Mouse (Mus musculus) liver, adult 2 months (tissue): ENCODE data around the gene Nup160. TPM values are rescaled to one million over a fixed set of nuclear protein-coding genes. Genes with fewer than 3 reads are reported as not detected.

Source experiments
- DNase-seq: peaks from one replicate; pipeline ENCODE4 v3.0.0-alpha.2; 2011; ENCODE audit warnings: low read depth, low spot score; ENCODE audit errors: extremely low read depth
- H3K27ac ChIP-seq: fragments of 200-500 bp; replicated peaks from 2 replicates; pipeline ENCODE4 v1.5.1; 2012; ENCODE audit warnings: low read depth, mild to moderate bottlenecking, control low read depth, inconsistent platforms, low read length; ENCODE audit not compliant: insufficient read depth
- H3K27me3 ChIP-seq: fragments of 200-500 bp; 2 replicates; pipeline ENCODE4 v1.6.1; 2012; ENCODE audit warnings: mild to moderate bottlenecking, moderate library complexity, low read length, inconsistent platforms; ENCODE audit not compliant: control insufficient read depth, insufficient read depth
- H3K36me3 ChIP-seq: fragments of 200-500 bp; 2 replicates; pipeline ENCODE4 v1.6.1; 2012; ENCODE audit warnings: low read length, inconsistent platforms; ENCODE audit not compliant: control insufficient read depth, insufficient read depth
- H3K4me1 ChIP-seq: fragments of 200-500 bp; 2 replicates; pipeline ENCODE4 v1.6.1; 2011; ENCODE audit warnings: low read length; ENCODE audit not compliant: control insufficient read depth, insufficient read depth
- H3K4me3 ChIP-seq: fragments of 200-500 bp; 2 replicates; pipeline ENCODE4 v1.5.1; 2011; ENCODE audit warnings: low read depth, mild to moderate bottlenecking, control low read depth, low read length, moderate library complexity; ENCODE audit not compliant: insufficient read depth
- H3K79me2 ChIP-seq: fragments of 200-500 bp; 2 replicates; pipeline ENCODE4 v1.6.1; 2012; ENCODE audit warnings: inconsistent platforms, mild to moderate bottlenecking, low read length, moderate library complexity; ENCODE audit not compliant: control insufficient read depth, insufficient read depth
- H3K9ac ChIP-seq: fragments of 200-500 bp; 2 replicates; pipeline ENCODE4 v1.6.1; 2012; ENCODE audit warnings: low read depth, mild to moderate bottlenecking, control low read depth, inconsistent platforms, low read length
- CTCF ChIP-seq: fragments of 200-500 bp; IDR thresholded peaks from 2 replicates; pipeline ENCODE4 v1.5.1; 2011; ENCODE audit warnings: low read depth, low read length, control low read depth
- POLR2A ChIP-seq: fragments of 200-500 bp; IDR thresholded peaks from 2 replicates; pipeline ENCODE4 v1.6.1; 2011; ENCODE audit warnings: low read length, control low read depth; ENCODE audit not compliant: insufficient read depth; ENCODE audit errors: extremely low read depth
- WGBS: fragments of 180-500 bp; shearing (Covaris S2); methylation state at CpG from one replicate; pipeline ENCODE4 v1.1.7; 2018; 5-methylcytosine and 5-hydroxymethylcytosine counted together
- polyA plus RNA-seq: library from polyadenylated mRNA; depleted of rRNA; stranded (reverse); fragments of >200 nt; gene quantifications from 2 replicates; pipeline ENCODE4 v1.2.3, GENCODE M21; 2012
- total RNA-seq: library from RNA; depleted of rRNA; stranded (reverse); fragments of >200 nt; gene quantifications from 2 replicates; pipeline ENCODE4 v1.2.3, GENCODE M21; 2014

Gene Nup160
- total and polyA plus RNA-seq, 2 experiments: 3.1 to 9.6 TPM

DNA sequence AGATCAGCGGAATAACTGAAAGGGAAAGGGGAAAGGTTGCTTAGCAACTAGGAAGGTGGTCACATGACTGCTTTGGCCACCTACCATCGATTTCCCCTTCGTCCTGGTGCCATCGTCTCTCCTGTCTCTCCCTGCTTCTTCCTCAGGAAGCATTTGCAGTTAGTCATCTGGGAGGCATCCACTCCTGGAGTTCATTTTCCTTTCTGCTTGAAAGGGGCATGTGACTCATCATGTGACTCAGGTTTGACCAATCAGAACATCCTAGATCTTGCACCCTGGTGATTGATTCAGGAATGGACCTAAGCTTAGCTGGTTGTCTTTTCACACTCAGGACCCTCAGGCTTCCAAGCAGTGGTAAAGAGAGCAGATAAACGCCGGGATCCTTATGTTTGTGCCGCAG lies 40.2 kb upstream of the Nup160 start:
- DNase-seq: no peak
- 87% methylated on average over 7 of the region's 7 CpGs for WGBS

DNA sequence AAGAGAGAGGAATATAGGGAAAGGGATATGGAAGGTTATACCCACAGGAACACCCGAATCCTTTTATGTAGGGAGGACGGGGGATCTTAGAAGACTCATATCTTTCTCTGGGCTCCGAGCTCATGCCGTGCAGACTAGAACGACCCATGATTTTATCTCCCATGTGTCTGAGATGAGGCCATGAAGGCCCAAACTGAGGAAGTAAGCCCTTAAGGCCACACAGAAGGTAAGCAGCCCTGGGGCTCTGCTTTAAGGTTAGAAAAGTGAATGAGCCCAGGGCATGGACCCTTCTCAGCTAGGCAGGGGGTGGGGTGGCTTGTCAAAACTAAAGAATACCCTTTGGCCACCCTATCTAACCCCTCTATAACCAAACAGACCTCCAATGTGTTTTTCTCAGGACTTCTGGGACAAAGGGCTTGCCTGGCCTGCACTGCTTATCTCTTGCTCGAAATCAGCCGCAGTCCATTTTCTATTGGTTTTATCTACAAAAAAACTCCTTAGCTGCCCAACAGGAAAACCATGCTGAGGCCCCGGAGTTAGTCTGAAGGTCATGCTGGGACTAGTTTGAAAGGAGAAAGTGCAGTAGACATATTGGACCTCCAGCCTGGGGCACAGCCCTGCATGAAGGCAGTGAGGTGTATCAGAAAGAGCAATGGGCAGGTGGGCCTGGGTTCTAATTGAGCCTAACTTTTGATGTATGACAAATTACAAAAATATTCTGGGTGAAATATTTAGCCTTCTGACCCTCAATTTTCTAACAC lies 37.8 kb upstream of the Nup160 start:
- no peak overlapping the region for H3K4me3 ChIP-seq
- 78% methylated on average over 8 of the region's 8 CpGs for WGBS
- no peak overlapping the region for H3K9ac ChIP-seq
- no peaks in the 10 kb centered on the region for H3K27me3 ChIP-seq
- DNase-seq: no peak
- TF ChIP-seq POLR2A: no peak
- no peak for TF ChIP-seq CTCF
- H3K36me3 ChIP-seq: no peaks in the 10 kb centered on the region
- H3K27ac ChIP-seq: no peak overlapping the region
- no peaks in the 10 kb centered on the region for H3K4me1 ChIP-seq
- H3K79me2 ChIP-seq: no peaks in the 10 kb centered on the region

More for the DNA sequence above, 40.2 kb upstream of the Nup160 start:
- Histone ChIP-seq H3K4me1 (no peaks in the 10 kb centered on the region), H3K79me2 (no peaks in the 10 kb centered on the region), H3K27ac (no peak overlapping the region), H3K36me3 (no peaks in the 10 kb centered on the region), H3K9ac (no peak overlapping the region), H3K4me3 (no peak overlapping the region), H3K27me3 (no peaks in the 10 kb centered on the region)
- TF ChIP-seq POLR2A: no peak
- TF ChIP-seq CTCF: no peak

DNA sequence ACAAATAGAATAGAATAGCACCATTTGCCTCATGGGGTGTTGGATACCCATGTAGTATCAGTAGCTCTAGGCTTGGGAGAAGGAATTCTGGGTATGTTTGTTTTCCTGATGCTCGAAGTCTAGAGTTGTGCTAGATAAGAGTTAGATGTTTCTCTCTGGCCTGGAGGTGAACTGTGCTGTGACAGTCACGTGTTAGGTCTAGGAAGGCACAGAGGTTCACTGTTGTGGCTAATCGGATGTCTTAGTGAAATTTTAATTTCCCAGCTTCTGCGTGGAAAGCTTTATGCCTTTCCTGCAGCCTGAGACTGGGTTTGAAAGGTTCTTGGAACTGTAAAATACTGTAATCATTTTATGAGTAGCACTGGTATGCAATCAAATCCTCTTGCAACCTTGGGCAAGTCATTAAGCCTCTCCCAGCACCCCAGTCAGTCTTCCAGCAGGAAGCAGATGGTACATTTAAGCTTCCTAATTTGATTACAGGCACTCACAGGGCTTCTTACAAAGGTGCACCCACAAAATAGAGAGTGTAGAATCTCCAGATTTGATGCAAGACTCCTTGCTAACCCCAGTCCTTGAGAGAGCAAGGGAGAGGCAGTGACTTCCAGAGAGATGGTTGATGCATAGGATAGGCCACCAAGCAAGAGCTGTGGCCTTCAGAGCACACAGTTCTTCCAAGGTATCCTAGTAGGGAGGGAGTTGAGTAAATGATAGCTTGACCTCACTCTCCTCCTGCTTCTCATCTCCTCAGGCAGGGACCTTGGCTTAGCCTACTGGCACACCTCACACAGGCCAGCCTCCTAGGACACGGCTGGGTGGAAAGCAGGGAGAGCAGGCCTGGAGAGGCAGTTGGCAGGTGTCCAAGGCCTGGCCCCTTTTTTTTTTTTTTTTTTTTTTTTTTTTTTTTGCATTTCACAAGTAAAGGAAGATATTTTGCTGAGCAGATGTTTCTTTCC lies 37.0 kb upstream of the Nup160 start:
- no peak for DNase-seq
- no peak overlapping the region for H3K27ac ChIP-seq
- H3K4me1 ChIP-seq: no peaks in the 10 kb centered on the region
- H3K79me2 ChIP-seq: no peaks in the 10 kb centered on the region
- H3K36me3 ChIP-seq: no peaks in the 10 kb centered on the region
- WGBS: 63% methylated on average over 5 of the region's 5 CpGs
- H3K4me3 ChIP-seq: no peak overlapping the region
- H3K9ac ChIP-seq: no peak overlapping the region
- no peaks in the 10 kb centered on the region for H3K27me3 ChIP-seq
- no peak for TF ChIP-seq POLR2A
- TF ChIP-seq CTCF: no peak

DNA sequence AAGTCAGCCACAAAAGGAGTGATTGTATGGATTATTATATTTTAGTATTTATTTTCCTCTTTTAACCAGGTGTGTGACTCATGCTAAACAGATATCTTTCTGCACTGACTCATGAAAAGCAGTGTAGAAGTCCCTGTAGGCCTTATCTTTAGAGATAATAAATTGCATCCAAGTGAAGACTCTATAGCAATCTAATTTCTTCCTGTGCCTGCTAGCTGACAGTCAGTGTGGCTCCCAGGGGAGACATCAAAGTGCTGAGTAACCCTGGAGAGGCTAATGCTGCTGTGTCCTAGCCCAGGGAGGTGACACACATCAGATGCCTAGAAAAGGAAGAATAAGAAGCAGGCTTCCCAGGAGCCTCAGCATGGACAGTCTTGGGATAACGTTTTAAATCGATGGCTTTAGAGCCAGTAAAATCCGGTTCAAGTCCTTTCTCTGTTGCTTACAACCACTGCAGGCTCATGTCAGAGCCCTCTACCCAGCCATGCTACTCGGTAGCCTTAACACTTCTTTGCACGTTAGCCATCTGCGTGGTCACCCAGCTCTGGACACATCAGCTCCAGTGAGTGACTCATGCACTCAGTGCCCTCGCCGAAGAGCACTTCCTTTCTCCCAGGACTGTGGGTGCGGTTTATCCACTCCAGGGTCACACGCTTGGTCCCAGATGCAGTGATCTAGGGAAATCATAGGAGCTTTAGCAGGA lies 35.9 kb upstream of the Nup160 start:
- 82% methylated on average over 10 of the region's 10 CpGs for WGBS
- no peaks in the 10 kb centered on the region for H3K27me3 ChIP-seq
- H3K4me1 ChIP-seq: no peaks in the 10 kb centered on the region
- TF ChIP-seq POLR2A (no peak), CTCF (no peak)
- DNase-seq: peak; percentile 9
- no peak overlapping the region for H3K27ac ChIP-seq
- no peak overlapping the region for H3K4me3 ChIP-seq
- no peaks in the 10 kb centered on the region for H3K36me3 ChIP-seq
- H3K79me2 ChIP-seq: no peaks in the 10 kb centered on the region
- H3K9ac ChIP-seq: no peak overlapping the region

DNA sequence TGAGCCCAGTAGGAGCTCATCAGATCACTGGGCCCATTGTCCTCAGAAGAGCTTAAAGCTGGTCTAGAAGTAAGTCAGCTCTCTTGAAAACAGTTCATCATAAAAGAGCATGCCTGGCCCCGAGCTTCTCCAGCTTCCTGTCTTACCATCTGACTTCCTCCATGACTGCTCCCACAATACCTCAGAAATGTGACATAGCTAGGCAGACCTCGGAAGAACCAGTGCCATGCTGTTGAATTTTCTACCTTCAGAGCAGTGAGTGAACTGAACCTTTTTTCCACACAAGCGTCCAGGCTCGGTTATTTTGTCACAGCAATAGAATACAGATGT lies 35.3 kb upstream of the Nup160 start:
- H3K79me2 ChIP-seq: no peaks in the 10 kb centered on the region
- 84% methylated on average over 4 of the region's 4 CpGs for whole genome bisulfite sequencing
- no peaks in the 10 kb centered on the region for H3K4me1 ChIP-seq

More for the DNA sequence above, 35.3 kb upstream of the Nup160 start:
- no peaks in the 10 kb centered on the region for H3K27me3 ChIP-seq
- no peak overlapping the region for H3K9ac ChIP-seq
- H3K4me3 ChIP-seq: no peak overlapping the region
- no peaks in the 10 kb centered on the region for H3K36me3 ChIP-seq
- TF ChIP-seq CTCF (no peak), POLR2A (no peak)
- no peak overlapping the region for H3K27ac ChIP-seq
- no peak for DNase-seq
